Mouse (Mus musculus): ENCODE measurements around the gene Ccdc13. TPM values are rescaled to one million over a fixed set of nuclear protein-coding genes. Genes with fewer than 3 reads are reported as not detected.

Ccdc13 gene
- polyA plus RNA-seq, 1 experiment from 2014 or later: 4.2 TPM

- no peak overlapping the region for H3K27ac ChIP-seq (ENCODE audit: low read length)
- WGBS: 63% methylated on average over 6 of the region's 6 CpGs
Measured at GRCm38 (mm10) chr9:121868236-121868635, 29.0 kb upstream of the Ccdc13 start.

GRCm38 (mm10) chr9:121867632-121868031 lies 28.4 kb upstream of the Ccdc13 start:
- H3K27me3 ChIP-seq (replicated peaks; ENCODE audit: control insufficient read depth, insufficient read depth, low read length): no peaks in the 10 kb centered on the region
- WGBS: 96% methylated on average over 6 of the region's 6 CpGs
- no peaks in the 10 kb centered on the region for H3K4me1 ChIP-seq (replicated peaks; ENCODE audit: control insufficient read depth, insufficient read depth, low read length)
- H3K4me2 ChIP-seq (ENCODE audit: low read length): no peak overlapping the region
- H3K27ac ChIP-seq (ENCODE audit: low read length): no peak overlapping the region
- H3K36me3 ChIP-seq (ENCODE audit: control insufficient read depth, insufficient read depth): no peaks in the 10 kb centered on the region
- H3K9me3 ChIP-seq (ENCODE audit: control insufficient read depth, low read length): no peaks in the 10 kb centered on the region
- H3K4me3 ChIP-seq (replicated peaks; ENCODE audit: low read length): no peak overlapping the region
- no peak overlapping the region for H3K9ac ChIP-seq (replicated peaks; ENCODE audit: low read depth, low read length)
- no peak for ATAC-seq

More at GRCm38 (mm10) chr9:121868236-121868635, 29.0 kb upstream of the Ccdc13 start:
- no peak overlapping the region for H3K4me2 ChIP-seq (ENCODE audit: low read length)
- H3K9ac ChIP-seq (replicated peaks; ENCODE audit: low read depth, low read length): no peak overlapping the region
- H3K36me3 ChIP-seq (ENCODE audit: control insufficient read depth, insufficient read depth): no peaks in the 10 kb centered on the region
- H3K4me1 ChIP-seq (replicated peaks; ENCODE audit: control insufficient read depth, insufficient read depth, low read length): no peaks in the 10 kb centered on the region
- H3K4me3 ChIP-seq (replicated peaks; ENCODE audit: low read length): no peak overlapping the region
- H3K27me3 ChIP-seq (replicated peaks; ENCODE audit: control insufficient read depth, insufficient read depth, low read length): no peaks in the 10 kb centered on the region
- H3K9me3 ChIP-seq (ENCODE audit: control insufficient read depth, low read length): no peaks in the 10 kb centered on the region
- ATAC-seq: no peak

- 34% methylated on average over 3 of the region's 3 CpGs for WGBS
- no peak for ATAC-seq
- H3K27ac ChIP-seq (ENCODE audit: low read length): no peak overlapping the region
Measured at GRCm38 (mm10) chr9:121865425-121866008, 26.3 kb upstream of the Ccdc13 start.

GRCm38 (mm10) chr9:121864837-121865236 lies 25.6 kb upstream of the Ccdc13 start:
- Histone ChIP-seq H3K36me3 (ENCODE audit: control insufficient read depth, insufficient read depth) (no peaks in the 10 kb centered on the region), H3K4me3 (replicated peaks; ENCODE audit: low read length) (no peak overlapping the region), H3K4me1 (replicated peaks; ENCODE audit: control insufficient read depth, insufficient read depth, low read length) (no peaks in the 10 kb centered on the region), H3K9ac (replicated peaks; ENCODE audit: low read depth, low read length) (no peak overlapping the region), H3K27me3 (replicated peaks; ENCODE audit: control insufficient read depth, insufficient read depth, low read length) (no peaks in the 10 kb centered on the region), H3K4me2 (ENCODE audit: low read length) (no peak overlapping the region), H3K27ac (ENCODE audit: low read length) (no peak overlapping the region), H3K9me3 (ENCODE audit: control insufficient read depth, low read length) (no peaks in the 10 kb centered on the region)
- no peak for ATAC-seq
- 66% methylated on average over 4 of the region's 4 CpGs for WGBS

More at GRCm38 (mm10) chr9:121865425-121866008, 26.3 kb upstream of the Ccdc13 start:
- H3K4me2 ChIP-seq (ENCODE audit: low read length): no peak overlapping the region
- no peak overlapping the region for H3K9ac ChIP-seq (replicated peaks; ENCODE audit: low read depth, low read length)
- H3K4me1 ChIP-seq (replicated peaks; ENCODE audit: control insufficient read depth, insufficient read depth, low read length): no peaks in the 10 kb centered on the region
- no peak overlapping the region for H3K4me3 ChIP-seq (replicated peaks; ENCODE audit: low read length)
- H3K9me3 ChIP-seq (ENCODE audit: control insufficient read depth, low read length): no peaks in the 10 kb centered on the region
- H3K27me3 ChIP-seq (replicated peaks; ENCODE audit: control insufficient read depth, insufficient read depth, low read length): no peaks in the 10 kb centered on the region
- no peaks in the 10 kb centered on the region for H3K36me3 ChIP-seq (ENCODE audit: control insufficient read depth, insufficient read depth)

- H3K27ac ChIP-seq (ENCODE audit: low read length): no peak overlapping the region
- ATAC-seq: no peak
- H3K36me3 ChIP-seq (ENCODE audit: control insufficient read depth, insufficient read depth): no peaks in the 10 kb centered on the region
- H3K9me3 ChIP-seq (ENCODE audit: control insufficient read depth, low read length): no peaks in the 10 kb centered on the region
- no peak overlapping the region for H3K9ac ChIP-seq (replicated peaks; ENCODE audit: low read depth, low read length)
- WGBS: 89% methylated on average over 2 of the region's 2 CpGs
- H3K27me3 ChIP-seq (replicated peaks; ENCODE audit: control insufficient read depth, insufficient read depth, low read length): no peaks in the 10 kb centered on the region
- H3K4me3 ChIP-seq (replicated peaks; ENCODE audit: low read length): no peak overlapping the region
- H3K4me1 ChIP-seq (replicated peaks; ENCODE audit: control insufficient read depth, insufficient read depth, low read length): peaks cover 7% of the 10 kb centered on the region
- H3K4me2 ChIP-seq (ENCODE audit: low read length): no peak overlapping the region
Measured at GRCm38 (mm10) chr9:121860921-121861320, 21.7 kb upstream of the Ccdc13 start.

GRCm38 (mm10) chr9:121859345-121859744 lies 20.1 kb upstream of the Ccdc13 start:
- WGBS: 94% methylated on average over 2 of the region's 2 CpGs
- Histone ChIP-seq H3K27me3 (replicated peaks; ENCODE audit: control insufficient read depth, insufficient read depth, low read length) (no peaks in the 10 kb centered on the region), H3K27ac (ENCODE audit: low read length) (no peak overlapping the region)

GRCm38 (mm10) chr9:121858153-121858488 lies 18.9 kb upstream of the Ccdc13 start, which contains the start of gene Higd1a:
Gene Higd1a (minus strand): TSS chr9:121858362.
- peak within 1 kb of the TSS; percentile 93 for H3K4me3 ChIP-seq (replicated peaks; ENCODE audit: low read length)
- 11% methylated on average over 6 of the region's 6 CpGs for WGBS
- no peaks in the 10 kb centered on the region for H3K36me3 ChIP-seq (ENCODE audit: control insufficient read depth, insufficient read depth)
- ATAC-seq: no peak
- no peaks in the 10 kb centered on the region for H3K9me3 ChIP-seq (ENCODE audit: control insufficient read depth, low read length)
- H3K4me1 ChIP-seq (replicated peaks; ENCODE audit: control insufficient read depth, insufficient read depth, low read length): peaks cover 10% of the 10 kb centered on the region
- H3K4me2 ChIP-seq (ENCODE audit: low read length): peak within 1 kb of the TSS; percentile 78
- no peaks in the 10 kb centered on the region for H3K27me3 ChIP-seq (replicated peaks; ENCODE audit: control insufficient read depth, insufficient read depth, low read length)
- H3K9ac ChIP-seq (replicated peaks; ENCODE audit: low read depth, low read length): peak within 1 kb of the TSS; percentile 83
- H3K27ac ChIP-seq (ENCODE audit: low read length): peak within 1 kb of the TSS; percentile 93

More at GRCm38 (mm10) chr9:121859345-121859744, 20.1 kb upstream of the Ccdc13 start:
- Histone ChIP-seq H3K4me3 (replicated peaks; ENCODE audit: low read length) (no peak overlapping the region), H3K9me3 (ENCODE audit: control insufficient read depth, low read length) (no peaks in the 10 kb centered on the region), H3K4me2 (ENCODE audit: low read length) (no peak overlapping the region), H3K4me1 (replicated peaks; ENCODE audit: control insufficient read depth, insufficient read depth, low read length) (peaks cover 10% of the 10 kb centered on the region), H3K36me3 (ENCODE audit: control insufficient read depth, insufficient read depth) (no peaks in the 10 kb centered on the region), H3K9ac (replicated peaks; ENCODE audit: low read depth, low read length) (no peak overlapping the region)
- ATAC-seq: no peak

GRCm38 (mm10) chr9:121857474-121858152 lies 18.4 kb upstream of the Ccdc13 start:
- peak overlapping the region; percentile 83 for H3K9ac ChIP-seq (replicated peaks; ENCODE audit: low read depth, low read length)
- peak overlapping the region; percentile 78 for H3K4me2 ChIP-seq (ENCODE audit: low read length)
- WGBS: under 1% methylated on average over 69 of the region's 70 CpGs
- H3K27me3 ChIP-seq (replicated peaks; ENCODE audit: control insufficient read depth, insufficient read depth, low read length): no peaks in the 10 kb centered on the region
- H3K4me3 ChIP-seq (replicated peaks; ENCODE audit: low read length): peak overlapping the region; percentile 93
- no peaks in the 10 kb centered on the region for H3K9me3 ChIP-seq (ENCODE audit: control insufficient read depth, low read length)
- peak; percentile 99 for ATAC-seq
- H3K36me3 ChIP-seq (ENCODE audit: control insufficient read depth, insufficient read depth): no peaks in the 10 kb centered on the region
- H3K4me1 ChIP-seq (replicated peaks; ENCODE audit: control insufficient read depth, insufficient read depth, low read length): peaks cover 10% of the 10 kb centered on the region
- peak overlapping the region; percentile 93 for H3K27ac ChIP-seq (ENCODE audit: low read length)

GRCm38 (mm10) chr9:121856649-121857416 lies 17.6 kb upstream of the Ccdc13 start:
- Histone ChIP-seq H3K27me3 (replicated peaks; ENCODE audit: control insufficient read depth, insufficient read depth, low read length) (no peaks in the 10 kb centered on the region), H3K4me3 (replicated peaks; ENCODE audit: low read length) (peak overlapping the region; percentile 93), H3K27ac (ENCODE audit: low read length) (peak overlapping the region; percentile 93), H3K4me1 (replicated peaks; ENCODE audit: control insufficient read depth, insufficient read depth, low read length) (peaks cover 10% of the 10 kb centered on the region), H3K9ac (replicated peaks; ENCODE audit: low read depth, low read length) (peak overlapping the region; percentile 83), H3K9me3 (ENCODE audit: control insufficient read depth, low read length) (no peaks in the 10 kb centered on the region), H3K36me3 (ENCODE audit: control insufficient read depth, insufficient read depth) (peaks cover 1% of the 10 kb centered on the region), H3K4me2 (ENCODE audit: low read length) (peak overlapping the region; percentile 78)
- WGBS: under 1% methylated on average over 39 of the region's 39 CpGs
- no peak; the same call in 1 of the 2 replicates for ATAC-seq
